Mouse (Mus musculus) right cerebral cortex, postnatal 14 days (tissue): ENCODE data around the gene Gmeb1.

ENCODE experiments used
- DNase-seq: peaks from one replicate; pipeline ENCODE4 v3.0.0; 2022

The Gmeb1 gene

GRCm38 (mm10) chr4:132216602-132217001, 44.8 kb downstream of the Gmeb1 start:
- DNase-seq: no peak

- DNase-seq: no peak
Observed at GRCm38 (mm10) chr4:132214847-132215246, 46.6 kb downstream of the Gmeb1 start.

GRCm38 (mm10) chr4:132211953-132212734, 49.3 kb downstream of the Gmeb1 start, which contains the start of gene Ythdf2:
Gene Ythdf2, minus strand, starts transcription at chr4:132212303.
- DNase-seq: peak; percentile 99

- DNase-seq: peak; percentile 31
Observed at GRCm38 (mm10) chr4:132211091-132211942, 50.1 kb downstream of the Gmeb1 start.

- DNase-seq: no peak
Observed at GRCm38 (mm10) chr4:132210325-132210724, 51.1 kb downstream of the Gmeb1 start.

DNA sequence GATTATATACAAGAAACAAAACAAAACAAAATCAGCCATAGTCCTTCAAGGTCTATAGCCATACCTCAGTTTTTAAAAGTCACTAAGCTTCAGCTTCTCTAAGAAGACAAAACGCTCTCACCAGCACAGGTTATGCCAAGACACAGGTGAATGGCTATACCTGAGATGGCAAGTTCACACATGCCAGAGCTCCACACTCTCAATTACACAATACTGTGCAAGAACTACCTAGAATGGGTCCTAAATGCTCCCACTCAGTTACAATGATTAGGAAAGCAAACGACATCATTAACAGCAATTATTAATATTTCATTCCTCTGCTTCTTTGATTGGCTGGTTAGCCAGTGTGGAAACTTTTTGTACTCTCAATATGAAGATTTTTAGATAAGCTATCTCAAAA, 52.1 kb downstream of the Gmeb1 start:
- DNase-seq: no peak

GRCm38 (mm10) chr4:132207280-132207679, 54.1 kb downstream of the Gmeb1 start:
- no peak for DNase-seq

DNA sequence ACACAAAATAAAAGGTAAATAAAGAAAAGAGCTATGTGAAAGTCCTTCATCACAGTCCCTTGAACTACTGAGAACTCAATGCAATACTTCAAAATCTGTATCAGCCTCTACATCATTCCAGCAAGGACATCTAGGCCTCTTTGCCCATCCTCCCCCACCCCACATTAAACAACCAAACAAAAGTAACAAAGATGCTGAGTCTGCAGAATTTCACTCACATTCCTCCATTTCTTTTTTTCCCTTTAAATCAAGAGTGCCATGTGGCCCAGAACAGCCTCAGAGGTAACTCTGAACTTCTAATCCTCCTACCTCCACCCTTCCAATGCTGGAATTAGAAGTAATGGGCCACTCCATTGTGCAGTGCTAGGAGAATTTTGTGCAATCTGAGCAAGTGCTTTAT, 62.6 kb downstream of the Gmeb1 start:
- DNase-seq: no peak

GRCm38 (mm10) chr4:132198285-132198712, 63.1 kb downstream of the Gmeb1 start:
- DNase-seq: no peak

DNA sequence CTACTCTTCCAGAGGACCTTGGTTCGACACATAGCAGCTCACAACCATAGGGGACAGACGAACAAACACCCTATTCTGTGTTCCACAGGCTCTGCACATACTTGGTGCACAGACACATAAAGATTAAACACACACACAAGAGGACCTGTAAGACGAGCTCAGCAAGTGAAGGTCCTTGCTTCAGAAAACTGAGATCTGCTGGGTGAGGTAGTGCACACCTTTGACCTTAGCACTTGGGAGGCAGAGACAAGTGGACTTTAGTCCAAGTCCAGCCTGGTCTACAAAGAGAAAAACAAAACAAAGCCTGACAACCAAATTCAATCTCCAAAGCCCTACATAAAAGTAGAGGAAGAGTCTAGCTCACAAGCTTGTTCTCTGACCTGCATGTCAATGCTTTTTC, 66.4 kb downstream of the Gmeb1 start:
- DNase-seq: no peak

DNA sequence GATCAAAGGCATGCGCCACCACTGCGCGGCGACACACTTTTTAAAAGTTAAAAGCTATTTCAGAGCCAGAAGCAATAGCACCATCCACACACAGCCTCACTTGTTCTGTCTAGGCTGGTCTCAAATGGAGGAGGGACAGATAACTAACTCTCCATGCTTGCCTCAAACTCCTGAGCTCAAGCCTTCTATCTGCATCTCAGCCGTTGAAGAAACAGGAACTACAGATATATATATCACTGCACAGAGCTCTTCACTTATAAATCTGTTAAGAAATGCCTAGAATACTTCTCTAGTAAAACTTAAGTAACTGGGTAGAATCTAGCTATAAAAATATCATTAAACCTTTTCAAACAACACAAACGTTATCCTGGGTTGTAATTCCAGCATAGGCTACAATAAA, 67.0 kb downstream of the Gmeb1 start:
- no peak for DNase-seq

GRCm38 (mm10) chr4:132187826-132188401, 73.5 kb downstream of the Gmeb1 start:
- no peak for DNase-seq

GRCm38 (mm10) chr4:132183162-132183561, 78.2 kb downstream of the Gmeb1 start:
- no peak for DNase-seq

DNA sequence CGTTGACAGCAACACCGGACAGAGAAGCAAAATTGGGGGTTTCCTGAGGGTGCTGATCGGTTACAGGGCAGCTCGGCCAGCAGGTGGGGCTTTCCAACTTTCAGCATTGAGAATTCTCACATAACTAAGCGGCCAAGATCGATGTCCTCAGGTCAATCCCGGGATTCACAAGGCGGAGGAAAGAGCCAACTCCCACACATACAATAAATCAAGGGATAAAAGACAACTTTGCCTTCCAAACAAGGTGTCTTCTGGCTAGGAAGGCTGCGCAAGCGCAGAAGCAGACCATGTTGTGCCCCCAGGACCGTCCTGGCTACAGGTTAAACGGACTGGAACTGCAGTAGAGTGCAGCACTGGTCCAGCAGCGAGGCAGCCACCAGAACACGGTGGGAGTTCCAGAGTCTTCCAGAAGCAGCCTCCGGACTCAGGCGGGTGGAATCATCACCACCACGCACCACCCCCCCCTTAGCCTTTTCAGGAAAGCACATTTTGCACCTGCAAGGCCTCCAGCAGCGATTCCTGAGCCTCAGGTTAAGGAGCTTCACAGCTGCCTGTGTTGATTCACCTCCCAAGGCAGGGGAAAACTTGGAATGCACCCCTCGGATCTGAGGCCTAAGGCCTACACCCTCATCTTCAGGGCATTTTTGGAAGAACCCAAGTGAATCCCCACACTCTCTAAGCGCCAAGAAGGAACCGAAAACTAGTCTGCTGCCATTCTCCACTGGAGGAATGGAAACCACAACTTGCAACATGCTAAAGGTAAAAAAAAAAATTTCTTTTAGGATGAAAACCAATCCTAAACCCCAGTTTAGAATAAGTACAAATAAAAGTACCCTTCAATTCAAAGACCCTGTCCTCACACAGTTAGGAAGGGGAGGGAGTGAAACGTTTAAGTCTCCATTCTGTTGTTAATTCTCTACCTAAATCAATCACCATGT, 79.4 kb downstream of the Gmeb1 start:
- no peak for DNase-seq

DNA sequence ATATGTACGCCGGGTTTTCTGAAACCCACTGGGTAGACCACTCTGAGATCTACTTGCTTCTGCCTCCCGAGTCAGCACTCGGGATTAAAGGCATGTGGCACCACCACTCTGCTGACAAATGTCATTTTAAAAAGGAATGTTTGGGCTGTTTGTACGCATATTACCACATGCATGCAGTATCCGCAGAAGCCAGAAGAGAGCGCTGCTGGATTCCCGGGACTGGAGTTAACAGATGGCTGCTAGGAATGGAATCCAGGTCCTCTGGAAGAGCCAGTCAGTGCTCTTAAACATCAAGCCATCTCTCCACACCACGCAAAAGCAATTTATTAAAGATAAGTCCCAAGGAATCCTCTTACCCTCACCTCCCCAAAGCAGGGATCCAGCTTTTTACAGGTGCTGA, 80.7 kb downstream of the Gmeb1 start:
- DNase-seq: peak; percentile 64

- peak; percentile 55 for DNase-seq
Observed at GRCm38 (mm10) chr4:132178630-132179059, 82.8 kb downstream of the Gmeb1 start.

GRCm38 (mm10) chr4:132176474-132176873, 84.9 kb downstream of the Gmeb1 start:
- DNase-seq: no peak
